In genomic region chr5:107340404-107340803, GRCm38 (mm10) we compare ENCODE assay signal across 23 mouse cellular contexts. TPM values are rescaled to one million over a fixed set of nuclear protein-coding genes. Genes with fewer than 3 reads are reported as not detected.
A peak's percentile ranks its signal among the peaks of the same experiment; 100 is the strongest.
DNase-seq lines count a peak whose midpoint lies in the region; ATAC-seq and TF ChIP-seq lines count a peak whose summit lies in the region.
"Had no signal": no experiment of that assay in that cellular context is flagged by ENCODE, and none has a peak within 500 bp of the region (broad histone marks: within the 10 kb centered on the region; RNA-seq: fewer than 3 reads in every experiment).

No protein-coding gene starts in this region.

- H3K4me2 ChIP-seq in lung, embryonic 14.5 days, result no peak overlapping the region
- no peak overlapping the region for H3K4me2 ChIP-seq in embryonic facial prominence, embryonic 15.5 days (replicated peaks)
- H3K4me2 ChIP-seq: forebrain, embryonic 13.5 days; heart, embryonic 13.5 days; hindbrain, embryonic 12.5 days had no signal

- H3K4me1 ChIP-seq in lung, embryonic 14.5 days (ENCODE audit: insufficient read depth), result no peaks in the 10 kb centered on the region
- H3K4me1 ChIP-seq in embryonic facial prominence, embryonic 15.5 days, result 0 out of 2 replicates have a peak, but pooled peaks cover 4% of the 10 kb centered on the region
- H3K4me1 ChIP-seq: forebrain, embryonic 13.5 days; heart, embryonic 13.5 days; hindbrain, embryonic 12.5 days had no signal

- ATAC-seq in lung, embryonic 14.5 days (ENCODE audit: insufficient read depth), result no peak
- ATAC-seq in embryonic facial prominence, embryonic 15.5 days (ENCODE audit: insufficient number of reproducible peaks, low FRiP score, low TSS enrichment, low read depth), result no peak
- ATAC-seq: CD4-positive, CD25-positive, alpha-beta regulatory T cell, adult 4 months; forebrain, embryonic 13.5 days; forebrain, postnatal 0 days; hindbrain, postnatal 0 days had no signal

- peak; percentile 47 for DNase-seq in lung, embryonic 14.5 days
- DNase-seq in lung, postnatal 36 days, result no peak
- DNase-seq in 3T3-L1 (ENCODE audit: low read depth, low spot score) (peak; percentile 28), NIH3T3 (ENCODE audit: low read depth) (peak; percentile 65)
- DNase-seq in cerebellum, adult 11-12 months, result no peak
- no peak for DNase-seq in heart, adult 9 months (ENCODE audit: low spot score in 2 of 2)
- no peak for DNase-seq in right cerebral cortex, adult 2 months (ENCODE audit: low spot score in 2 of 2)
- DNase-seq: adrenal gland, postnatal 14 days; B cell, adult 2 months; cerebellum, adult 18-20 months; cerebellum, adult 9-11 months; cerebellum, postnatal 36 days; forebrain, postnatal 0 days; gastrocnemius, postnatal 14 days; heart, adult 2 months; heart, postnatal 4 days had no signal

- H3K4me3 ChIP-seq in lung, embryonic 14.5 days (ENCODE audit: low read depth, low read length), result no peak overlapping the region
- H3K4me3 ChIP-seq in embryonic facial prominence, embryonic 15.5 days (replicated peaks), result no peak overlapping the region
- H3K4me3 ChIP-seq: forebrain, embryonic 13.5 days; heart, adult 2 months; heart, embryonic 13.5 days; hindbrain, embryonic 12.5 days had no signal

- H3K27me3 ChIP-seq in lung, embryonic 14.5 days (ENCODE audit: insufficient read depth, low read length), result no peaks in the 10 kb centered on the region
- H3K27me3 ChIP-seq in embryonic facial prominence, embryonic 15.5 days, result no peaks in the 10 kb centered on the region
- H3K27me3 ChIP-seq: forebrain, embryonic 13.5 days; heart, embryonic 13.5 days; hindbrain, embryonic 12.5 days had no signal

- 51% methylated on average over 3 of the region's 3 CpGs for WGBS in lung, embryonic 14.5 days
- 39% methylated on average over 3 of the region's 3 CpGs for WGBS in embryonic facial prominence, embryonic 15.5 days

- no peak overlapping the region for H3K27ac ChIP-seq in lung, embryonic 14.5 days (ENCODE audit: low read depth)
- peak overlapping the region; percentile 12; the same call in 1 of the 2 replicates for H3K27ac ChIP-seq in embryonic facial prominence, embryonic 15.5 days (replicated peaks)
- H3K27ac ChIP-seq: forebrain, embryonic 13.5 days; heart, adult 2 months; heart, embryonic 13.5 days; hindbrain, embryonic 12.5 days; hindbrain, postnatal 0 days had no signal

- no peak for TF ChIP-seq CTCF in lung, embryonic 14.5 days (IDR thresholded peaks at IDR 0.05; ENCODE audit: low read depth)

- H3K36me3 ChIP-seq in lung, embryonic 14.5 days (ENCODE audit: insufficient read depth), result no peaks in the 10 kb centered on the region
- H3K36me3 ChIP-seq in embryonic facial prominence, embryonic 15.5 days, result no peaks in the 10 kb centered on the region
- H3K36me3 ChIP-seq: G1E; heart, embryonic 13.5 days; hindbrain, embryonic 12.5 days had no signal

- H3K9me3 ChIP-seq in lung, embryonic 14.5 days (ENCODE audit: low read depth, low read length), result no peaks in the 10 kb centered on the region
- no peaks in the 10 kb centered on the region for H3K9me3 ChIP-seq in embryonic facial prominence, embryonic 15.5 days (replicated peaks)
- H3K9me3 ChIP-seq: forebrain, embryonic 13.5 days; G1E; heart, embryonic 13.5 days; hindbrain, embryonic 12.5 days had no signal

- no peak overlapping the region for H3K9ac ChIP-seq in lung, embryonic 14.5 days
- H3K9ac ChIP-seq in embryonic facial prominence, embryonic 15.5 days, result no peak overlapping the region
- H3K9ac ChIP-seq: forebrain, embryonic 13.5 days; forebrain, postnatal 0 days; heart, embryonic 13.5 days; hindbrain, embryonic 12.5 days had no signal

RNA-seq across cellular contexts. Expression of gene Brdt, which starts 9.4 kb away (rescaled TPM):
- 1.4 and 1.5 TPM in 2 replicates for polyA plus RNA-seq in lung, embryonic 14.5 days (2014; fragmentation: Nextera tagmentation; extraction: Ambion mirVana)
- 5.6 and 6.4 TPM in 2 replicates for polyA plus RNA-seq in embryonic facial prominence, embryonic 15.5 days (2015; fragmentation: Nextera tagmentation; extraction: Ambion mirVana)
- polyA plus RNA-seq: G1E had no signal

RNA-seq across cellular contexts. Expression of gene Tgfbr3, which starts 51.0 kb away (rescaled TPM):
- 23.8 and 23.9 TPM in 2 replicates for polyA plus RNA-seq in lung, embryonic 14.5 days (2014; fragmentation: Nextera tagmentation; extraction: Ambion mirVana)
- polyA plus RNA-seq in embryonic facial prominence, embryonic 15.5 days (2015; fragmentation: Nextera tagmentation; extraction: Ambion mirVana), result 37.3 and 38.7 TPM in 2 replicates
- polyA plus RNA-seq: G1E had no signal

Comparison
In these comparisons a context has a peak if more than half of its experiments do, and no peak if none do; other contexts are left out.
1. DNase-seq: peak in lung, embryonic 14.5 days (single experiment), 3T3-L1 (single experiment) and NIH3T3 (single experiment); none in lung, postnatal 36 days (single experiment), cerebellum, adult 11-12 months (single experiment), heart, adult 9 months (0 of 2) and right cerebral cortex, adult 2 months (0 of 2).